Mouse (Mus musculus) hindbrain, postnatal 0 days (tissue): Measurements from ENCODE around the gene Oit3. TPM values are rescaled to one million over a fixed set of nuclear protein-coding genes. Genes with fewer than 3 reads are reported as not detected.
"Not testable (repeated sequence)": the region's sequence is repeated elsewhere in the genome, so short reads cannot be mapped to it uniquely, and the experiment has no call there.

Experiments used
- ATAC-seq: fragments of 200-750 bp; cut with Nextera tagmentation; 2 replicates; pipeline ENCODE4 v1.8.0; 2017; ENCODE audit warnings: mild to moderate bottlenecking, moderate TSS enrichment, moderate library complexity
- DNase-seq: peaks from one replicate; pipeline ENCODE4 v3.0.0-alpha.2; 2015; ENCODE audit warnings: low spot score
- H3K27ac ChIP-seq: fragments of 300-500 bp; sonication (generic); 2 replicates; pipeline ENCODE4 v1.5.1; 2014; ENCODE audit warnings: mild to moderate bottlenecking
- H3K27me3 ChIP-seq: fragments of 300-500 bp; sonication (generic); 2 replicates; pipeline ENCODE4 v1.6.1; 2014; ENCODE audit warnings: low read length, mixed read lengths; ENCODE audit not compliant: insufficient read depth
- H3K36me3 ChIP-seq: fragments of 300-500 bp; sonication (generic); 2 replicates; pipeline ENCODE4 v1.6.1; 2014; ENCODE audit warnings: low read length, mixed read lengths; ENCODE audit not compliant: insufficient read depth
- H3K4me1 ChIP-seq: fragments of 300-500 bp; sonication (generic); 2 replicates; pipeline ENCODE4 v1.6.1; 2014; ENCODE audit warnings: antibody characterized with exemption, low read length, mixed read lengths; ENCODE audit not compliant: insufficient read depth
- H3K4me2 ChIP-seq: fragments of 300-500 bp; sonication (generic); 2 replicates; pipeline ENCODE4 v1.6.1; 2014; ENCODE audit warnings: low read depth, mild to moderate bottlenecking, low read length, moderate library complexity, mixed read lengths
- H3K4me3 ChIP-seq: fragments of 300-500 bp; sonication (generic); 2 replicates; pipeline ENCODE4 v1.5.1; 2014; ENCODE audit warnings: low read length
- H3K9ac ChIP-seq: fragments of 300-500 bp; sonication (generic); replicated peaks from 2 replicates; pipeline ENCODE4 v1.6.1; 2014; ENCODE audit warnings: mild to moderate bottlenecking, low read length, moderate library complexity, mixed read lengths
- H3K9me3 ChIP-seq: fragments of 300-500 bp; sonication (generic); 2 replicates; pipeline ENCODE4 v1.6.1; 2016; ENCODE audit warnings: low read length, mixed read lengths
- CTCF ChIP-seq: IDR thresholded peaks from 2 replicates; pipeline ENCODE4 v1.5.1; 2016; ENCODE audit warnings: antibody characterized with exemption, control low read depth, low read depth
- WGBS: fragments of 180-500 bp; shearing (Covaris S2); extraction: QIAGEN DNeasy Blood & Tissue Kit; methylation state at CpG from one replicate; pipeline ENCODE4 v1.1.7; 2014; 5-methylcytosine and 5-hydroxymethylcytosine counted together
- polyA plus RNA-seq: library from polyadenylated mRNA; unstranded; fragments of >200 nt; fragmentation: Nextera tagmentation; extraction: Ambion mirVana; gene quantifications from 2 replicates; pipeline ENCODE4 v1.2.1, GENCODE M21; 2015
- total RNA-seq: library from RNA; depleted of rRNA; stranded (reverse); fragments of >200 nt; gene quantifications from 2 replicates; pipeline ENCODE4 v1.2.3, GENCODE M21; 2014

Gene Oit3
- total and polyA plus RNA-seq, 2 experiments from 2014 or later: 0.11 TPM; not detected in 1

GRCm38 (mm10) chr10:59419516-59419915 lies 22.1 kb downstream of the Oit3 start:
- Histone ChIP-seq H3K27me3 (no peaks in the 10 kb centered on the region), H3K4me1 (no peaks in the 10 kb centered on the region), H3K4me3 (no peak overlapping the region), H3K4me2 (no peak overlapping the region), H3K27ac (no peak overlapping the region), H3K36me3 (no peaks in the 10 kb centered on the region), H3K9ac (no peak overlapping the region), H3K9me3 (no peaks in the 10 kb centered on the region)
- no peak for TF ChIP-seq CTCF
- WGBS: 92% methylated on average over 4 of the region's 4 CpGs
- DNase-seq: no peak
- ATAC-seq: no peak

DNA sequence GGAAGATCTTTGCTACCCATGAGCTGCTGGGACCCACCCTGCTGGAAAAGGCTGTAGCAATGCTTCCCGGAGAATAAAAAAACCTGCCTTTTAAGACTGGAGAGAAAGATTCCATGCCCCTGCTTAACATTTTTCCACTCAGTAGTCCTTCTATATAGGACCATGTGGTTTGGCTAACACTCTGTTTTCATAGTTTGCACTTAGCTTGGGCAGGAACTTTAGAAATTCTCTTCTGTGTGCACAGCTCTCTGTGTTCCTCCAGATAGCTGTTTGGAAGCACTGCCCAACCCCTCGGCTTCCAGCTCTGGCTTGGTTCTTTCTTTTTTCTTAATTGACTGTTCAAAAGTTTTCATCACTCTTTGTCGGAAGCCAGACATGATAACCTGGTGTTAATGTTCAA lies 25.0 kb downstream of the Oit3 start:
- no peak for TF ChIP-seq CTCF
- no peaks in the 10 kb centered on the region for H3K27me3 ChIP-seq
- no peaks in the 10 kb centered on the region for H3K9me3 ChIP-seq
- no peaks in the 10 kb centered on the region for H3K36me3 ChIP-seq
- 83% methylated on average over 3 of the region's 3 CpGs for WGBS
- no peak for DNase-seq
- no peak overlapping the region for H3K9ac ChIP-seq
- no peak overlapping the region for H3K4me2 ChIP-seq
- H3K27ac ChIP-seq: no peak overlapping the region
- ATAC-seq: no peak
- H3K4me3 ChIP-seq: no peak overlapping the region
- H3K4me1 ChIP-seq: no peaks in the 10 kb centered on the region

DNA sequence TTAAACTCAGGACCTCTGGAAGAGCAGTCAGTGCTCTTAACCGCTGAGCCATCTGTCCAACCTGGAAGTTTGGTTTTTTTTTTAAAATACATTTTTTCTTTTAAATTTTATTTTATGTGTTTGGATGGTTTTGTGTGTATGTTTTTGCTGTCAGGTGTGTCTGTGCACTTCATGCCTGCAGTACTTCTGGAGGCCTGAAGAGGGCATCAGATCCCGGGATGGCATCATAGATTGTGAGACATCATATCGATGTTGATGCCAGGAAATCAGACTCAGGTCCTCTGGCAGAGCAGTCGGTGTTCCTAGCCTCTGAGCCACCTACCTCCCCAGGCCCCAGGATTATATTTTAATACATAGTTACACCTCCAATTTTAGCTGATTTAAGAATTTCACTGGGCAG lies 27.9 kb downstream of the Oit3 start:
- H3K27ac ChIP-seq: no peak overlapping the region
- H3K4me3 ChIP-seq: no peak overlapping the region
- H3K27me3 ChIP-seq: no peaks in the 10 kb centered on the region
- no peaks in the 10 kb centered on the region for H3K4me1 ChIP-seq
- no peak; the same call in 1 of the 2 replicates for TF ChIP-seq CTCF
- H3K4me2 ChIP-seq: no peak overlapping the region
- ATAC-seq (no peak), DNase-seq (no peak)
- no peaks in the 10 kb centered on the region for H3K9me3 ChIP-seq
- H3K9ac ChIP-seq: no peak overlapping the region
- WGBS: 93% methylated on average over 4 of the region's 4 CpGs
- no peaks in the 10 kb centered on the region for H3K36me3 ChIP-seq

DNA sequence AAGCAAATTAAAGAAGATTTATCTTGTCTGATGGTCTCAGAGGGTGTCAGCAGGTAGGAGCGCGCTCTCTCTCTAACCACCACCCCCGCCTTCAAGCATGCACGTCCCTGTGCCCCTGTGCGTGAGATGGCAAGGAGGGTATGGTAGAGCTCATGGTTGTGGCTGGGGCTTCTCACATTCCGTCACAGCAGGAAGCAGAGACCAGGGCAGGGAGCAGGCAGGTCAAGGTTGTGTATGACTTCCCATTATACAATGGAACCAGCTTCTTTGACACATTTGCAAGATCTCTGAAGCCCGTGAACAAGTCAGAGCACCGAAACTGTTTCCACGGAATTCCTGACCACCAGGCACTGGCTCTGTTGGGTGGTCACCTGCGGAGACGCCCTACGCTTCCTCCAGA lies 31.3 kb downstream of the Oit3 start:
- TF ChIP-seq CTCF: no peak
- 75% methylated on average over 12 of the region's 12 CpGs for WGBS
- H3K4me1 ChIP-seq: no peaks in the 10 kb centered on the region
- H3K9me3 ChIP-seq: no peaks in the 10 kb centered on the region
- no peak overlapping the region for H3K27ac ChIP-seq
- ATAC-seq: no peak
- no peaks in the 10 kb centered on the region for H3K36me3 ChIP-seq
- H3K4me3 ChIP-seq: no peak overlapping the region
- no peak for DNase-seq
- H3K27me3 ChIP-seq: no peaks in the 10 kb centered on the region
- H3K4me2 ChIP-seq: no peak overlapping the region
- no peak overlapping the region for H3K9ac ChIP-seq

- TF ChIP-seq CTCF: no peak
- H3K4me2 ChIP-seq: no peak overlapping the region
- H3K4me1 ChIP-seq: no peaks in the 10 kb centered on the region
- H3K9ac ChIP-seq: no peak overlapping the region
- no peaks in the 10 kb centered on the region for H3K9me3 ChIP-seq
- H3K27me3 ChIP-seq: no peaks in the 10 kb centered on the region
- ATAC-seq (no peak), DNase-seq (no peak)
- H3K36me3 ChIP-seq: no peaks in the 10 kb centered on the region
- WGBS: 74% methylated on average over 6 of the region's 6 CpGs
- H3K4me3 ChIP-seq: no peak overlapping the region
- H3K27ac ChIP-seq: no peak overlapping the region
Observed at GRCm38 (mm10) chr10:59408499-59408898, 33.1 kb downstream of the Oit3 start.

DNA sequence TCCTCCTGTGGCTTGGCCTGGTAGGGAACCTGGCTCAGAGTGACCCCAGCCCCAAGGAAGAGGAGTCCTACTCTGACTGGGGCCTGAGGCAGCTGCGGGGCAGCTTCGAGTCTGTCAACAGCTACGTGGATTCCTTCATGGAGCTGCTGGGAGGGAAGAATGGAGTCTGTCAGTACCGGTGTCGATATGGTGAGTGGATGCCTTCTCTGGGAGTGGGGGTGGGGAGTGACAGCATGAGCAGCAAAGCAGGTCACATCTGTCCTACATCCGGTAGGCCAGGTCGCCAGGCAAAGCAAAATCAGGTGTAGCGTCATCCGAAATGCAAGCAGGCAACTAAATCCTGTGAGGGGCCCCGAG lies 37.8 kb downstream of the Oit3 start:
- Histone ChIP-seq H3K4me2 (no peak overlapping the region), H3K9ac (no peak overlapping the region), H3K36me3 (no peaks in the 10 kb centered on the region), H3K4me1 (no peaks in the 10 kb centered on the region), H3K27me3 (no peaks in the 10 kb centered on the region), H3K4me3 (no peak overlapping the region), H3K27ac (no peak overlapping the region), H3K9me3 (no peaks in the 10 kb centered on the region)
- no peak for DNase-seq
- WGBS: 72% methylated on average over 10 of the region's 10 CpGs
- ATAC-seq: no peak
- no peak for TF ChIP-seq CTCF

DNA sequence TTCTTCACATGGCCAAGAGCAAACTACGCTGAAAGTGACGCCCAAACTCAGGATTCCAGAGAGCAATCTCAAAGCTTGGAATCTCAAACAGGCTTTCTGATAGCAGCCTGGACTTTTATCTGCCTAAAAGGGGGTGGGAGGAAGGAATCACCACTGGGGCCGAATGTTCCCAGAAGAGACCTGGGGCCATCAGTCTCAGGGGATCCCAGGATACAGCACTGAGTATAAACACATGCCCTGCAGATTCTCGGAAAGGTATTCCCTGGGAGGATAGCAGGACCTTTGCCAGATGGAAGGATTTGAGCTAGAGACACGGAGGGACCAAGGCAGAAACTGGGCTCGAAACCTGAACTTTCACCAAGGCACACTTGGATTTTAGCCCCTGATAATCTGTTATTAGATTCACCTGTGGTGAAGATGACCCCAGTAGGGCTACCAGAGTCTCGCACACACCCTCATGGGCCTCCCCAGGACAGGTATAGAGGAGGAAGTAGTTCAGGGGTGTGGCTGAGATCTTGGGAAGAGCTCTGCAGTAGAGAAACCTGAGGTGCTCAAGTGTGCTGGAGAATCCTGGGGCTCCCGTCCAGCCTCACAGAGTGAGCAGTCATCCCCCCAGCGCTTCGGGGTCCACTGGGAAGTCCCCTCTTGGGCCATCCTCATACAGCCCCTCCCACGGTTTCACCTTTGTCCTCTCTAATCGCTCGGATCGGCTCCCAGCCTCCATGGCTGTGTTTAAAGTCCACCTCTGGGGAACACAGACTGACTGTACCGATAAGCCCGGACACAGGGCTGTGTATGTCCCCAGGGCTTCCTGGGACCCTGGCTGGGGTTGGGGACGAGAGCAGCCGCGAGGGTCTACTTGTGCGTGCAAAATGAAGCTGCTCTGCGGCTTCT lies 38.4 kb downstream of the Oit3 start, which contains the start of gene Pla2g12b:
TSS of gene Pla2g12b (plus strand) at position 762 of the 894 bp plus-strand sequence.
- 77% methylated on average over 21 of the region's 21 CpGs for WGBS
- no peaks in the 10 kb centered on the region for H3K9me3 ChIP-seq
- no peaks in the 10 kb centered on the region for H3K36me3 ChIP-seq
- H3K4me3 ChIP-seq: no peak within 1 kb of the TSS
- no peaks in the 10 kb centered on the region for H3K4me1 ChIP-seq
- no peak within 1 kb of the TSS for H3K4me2 ChIP-seq
- no peak within 1 kb of the TSS for H3K27ac ChIP-seq
- H3K9ac ChIP-seq: no peak within 1 kb of the TSS
- ATAC-seq (no peak), DNase-seq (no peak)
- TF ChIP-seq CTCF: no peak
- no peaks in the 10 kb centered on the region for H3K27me3 ChIP-seq

GRCm38 (mm10) chr10:59395461-59395860 lies 46.1 kb downstream of the Oit3 start, which contains the start of gene Gm10273:
Gene Gm10273, plus strand, starts transcription at chr10:59395632.
- ATAC-seq, DNase-seq, H3K9ac ChIP-seq, H3K4me2 ChIP-seq, H3K27me3 ChIP-seq, H3K27ac ChIP-seq, H3K36me3 ChIP-seq, H3K4me1 ChIP-seq, H3K9me3 ChIP-seq, H3K4me3 ChIP-seq: not testable (repeated sequence)
- WGBS: 91% methylated on average over 10 of the region's 25 CpGs
